Mouse (Mus musculus): Measurements from ENCODE around the gene Pappa2. TPM values are rescaled to one million over a fixed set of nuclear protein-coding genes. Genes with fewer than 3 reads are reported as not detected.

Pappa2 gene
- polyA plus RNA-seq, 1 experiment from 2014 or later = 1.3 TPM

DNA sequence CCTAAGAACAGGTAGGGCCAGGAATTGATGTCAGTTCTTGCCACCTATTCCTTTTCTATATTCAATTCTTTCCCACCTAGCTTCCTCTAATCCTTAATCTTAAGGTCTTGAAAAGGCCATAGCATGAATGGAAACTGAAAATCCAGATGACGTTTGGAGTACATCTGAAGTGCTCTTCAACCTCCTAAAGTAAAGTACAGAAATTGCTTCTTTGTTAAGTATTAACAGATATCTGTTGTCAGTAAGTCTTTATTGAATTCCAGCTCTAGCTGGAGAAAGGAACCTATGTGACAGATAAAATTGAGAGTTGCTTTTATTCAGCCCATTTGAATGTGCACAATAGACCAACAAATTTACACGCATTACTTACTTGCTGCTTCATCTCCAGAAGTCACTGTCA is 280.1 kb downstream of the Pappa2 start:
- H3K4me1 ChIP-seq (replicated peaks; ENCODE audit: control insufficient read depth, insufficient read depth, low read length) = no peaks in the 10 kb centered on the region
- H3K4me3 ChIP-seq (replicated peaks; ENCODE audit: low read length) = no peak overlapping the region
- H3K27ac ChIP-seq (ENCODE audit: low read length) = no peak overlapping the region
- 72% methylated on average over 2 of the region's 2 CpGs for WGBS
- no peaks in the 10 kb centered on the region for H3K9me3 ChIP-seq (ENCODE audit: control insufficient read depth, low read length)
- no peak for ATAC-seq
- H3K4me2 ChIP-seq (ENCODE audit: low read length) = no peak overlapping the region
- no peaks in the 10 kb centered on the region for H3K36me3 ChIP-seq (ENCODE audit: control insufficient read depth, insufficient read depth)
- H3K27me3 ChIP-seq (replicated peaks; ENCODE audit: control insufficient read depth, insufficient read depth, low read length) = no peaks in the 10 kb centered on the region
- H3K9ac ChIP-seq (replicated peaks; ENCODE audit: low read depth, low read length) = no peak overlapping the region

DNA sequence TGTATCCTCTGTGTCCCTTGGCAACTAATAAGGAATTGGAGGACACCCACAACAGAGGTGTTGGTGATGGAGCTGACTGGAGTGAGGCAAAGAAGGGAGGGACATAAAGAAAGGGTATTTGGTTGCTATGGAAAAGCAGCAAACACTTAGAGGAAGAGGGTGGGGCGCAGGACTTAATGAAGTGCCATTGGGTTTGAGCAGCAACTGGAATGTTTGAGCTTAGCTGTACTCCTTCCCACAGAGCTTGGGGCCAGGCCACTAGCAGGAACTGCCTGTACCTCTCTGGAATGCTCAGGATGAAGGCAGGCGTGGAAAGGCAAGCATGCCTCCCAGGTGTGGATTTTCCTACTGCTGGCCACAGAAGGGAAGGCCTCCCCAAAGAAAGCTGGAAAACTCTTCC is 281.0 kb downstream of the Pappa2 start:
- no peak for ATAC-seq
- no peaks in the 10 kb centered on the region for H3K9me3 ChIP-seq (ENCODE audit: control insufficient read depth, low read length)
- no peaks in the 10 kb centered on the region for H3K36me3 ChIP-seq (ENCODE audit: control insufficient read depth, insufficient read depth)
- no peak overlapping the region for H3K27ac ChIP-seq (ENCODE audit: low read length)
- H3K4me2 ChIP-seq (ENCODE audit: low read length) = no peak overlapping the region
- H3K4me3 ChIP-seq (replicated peaks; ENCODE audit: low read length) = no peak overlapping the region
- 89% methylated on average over 2 of the region's 2 CpGs for WGBS
- H3K27me3 ChIP-seq (replicated peaks; ENCODE audit: control insufficient read depth, insufficient read depth, low read length) = no peaks in the 10 kb centered on the region
- no peak overlapping the region for H3K9ac ChIP-seq (replicated peaks; ENCODE audit: low read depth, low read length)
- no peaks in the 10 kb centered on the region for H3K4me1 ChIP-seq (replicated peaks; ENCODE audit: control insufficient read depth, insufficient read depth, low read length)

DNA sequence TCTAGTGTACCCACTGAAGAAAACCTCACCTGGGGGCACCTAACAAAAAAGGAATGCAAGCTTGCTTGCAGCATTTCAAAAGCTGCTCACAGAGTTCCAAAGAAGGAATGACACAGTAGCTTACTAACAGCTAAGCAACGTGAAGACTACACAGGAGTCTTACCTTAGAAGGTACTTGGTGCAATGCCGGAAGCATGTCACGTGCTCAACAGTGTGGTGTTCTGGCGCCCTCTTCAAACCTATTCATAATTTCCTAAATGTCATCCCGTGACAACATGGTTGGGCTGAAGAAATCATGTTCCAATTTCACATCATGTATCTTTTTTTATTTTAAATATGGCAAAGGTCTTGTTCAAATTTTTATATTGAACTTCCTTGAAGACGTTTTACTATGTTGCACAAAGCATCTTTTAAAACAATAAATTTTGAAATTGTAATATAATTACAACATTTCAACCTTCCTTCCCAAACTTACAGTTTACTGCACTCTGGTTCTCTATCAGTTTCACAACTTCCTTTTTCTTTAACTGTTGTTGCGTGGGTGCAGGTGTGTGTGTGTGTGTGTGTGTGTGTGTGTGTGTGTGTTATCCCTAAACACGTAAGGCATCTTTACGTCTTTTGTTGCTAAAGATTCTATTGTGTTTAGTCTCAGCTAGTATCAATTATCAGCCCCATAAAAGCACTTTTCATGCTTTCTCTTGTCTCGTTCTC is 282.3 kb downstream of the Pappa2 start:
- no peaks in the 10 kb centered on the region for H3K36me3 ChIP-seq (ENCODE audit: control insufficient read depth, insufficient read depth)
- ATAC-seq = no peak
- no peak overlapping the region for H3K27ac ChIP-seq (ENCODE audit: low read length)
- H3K4me3 ChIP-seq (replicated peaks; ENCODE audit: low read length) = no peak overlapping the region
- 85% methylated on average over 10 of the region's 10 CpGs for WGBS
- no peaks in the 10 kb centered on the region for H3K9me3 ChIP-seq (ENCODE audit: control insufficient read depth, low read length)
- H3K4me2 ChIP-seq (ENCODE audit: low read length) = no peak overlapping the region
- no peaks in the 10 kb centered on the region for H3K27me3 ChIP-seq (replicated peaks; ENCODE audit: control insufficient read depth, insufficient read depth, low read length)
- H3K4me1 ChIP-seq (replicated peaks; ENCODE audit: control insufficient read depth, insufficient read depth, low read length) = no peaks in the 10 kb centered on the region
- no peak overlapping the region for H3K9ac ChIP-seq (replicated peaks; ENCODE audit: low read depth, low read length)

DNA sequence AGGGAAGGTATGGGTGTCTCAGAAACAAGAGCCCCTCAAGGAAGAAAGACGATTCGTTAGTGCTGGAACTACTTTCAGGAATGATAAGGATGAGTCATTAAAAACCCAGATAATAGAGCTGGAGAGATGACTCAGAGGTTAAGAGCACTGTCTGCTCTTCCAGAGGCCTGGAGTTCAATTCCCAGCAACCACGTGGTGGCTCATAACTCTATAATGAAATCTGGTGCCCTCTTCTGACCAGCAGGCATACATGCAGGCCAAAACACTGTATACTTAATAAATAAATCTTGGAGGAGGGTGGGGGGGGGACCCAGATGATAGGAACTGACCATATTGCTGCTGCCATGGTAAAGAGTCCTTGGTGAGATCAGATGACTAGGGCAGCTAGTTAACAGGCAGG is 282.9 kb downstream of the Pappa2 start:
- no peaks in the 10 kb centered on the region for H3K9me3 ChIP-seq (ENCODE audit: control insufficient read depth, low read length)
- no peaks in the 10 kb centered on the region for H3K27me3 ChIP-seq (replicated peaks; ENCODE audit: control insufficient read depth, insufficient read depth, low read length)
- WGBS = 67% methylated on average over 3 of the region's 3 CpGs
- H3K4me1 ChIP-seq (replicated peaks; ENCODE audit: control insufficient read depth, insufficient read depth, low read length) = no peaks in the 10 kb centered on the region
- H3K4me2 ChIP-seq (ENCODE audit: low read length) = no peak overlapping the region
- ATAC-seq = no peak
- no peaks in the 10 kb centered on the region for H3K36me3 ChIP-seq (ENCODE audit: control insufficient read depth, insufficient read depth)
- no peak overlapping the region for H3K9ac ChIP-seq (replicated peaks; ENCODE audit: low read depth, low read length)
- H3K27ac ChIP-seq (ENCODE audit: low read length) = no peak overlapping the region
- no peak overlapping the region for H3K4me3 ChIP-seq (replicated peaks; ENCODE audit: low read length)

DNA sequence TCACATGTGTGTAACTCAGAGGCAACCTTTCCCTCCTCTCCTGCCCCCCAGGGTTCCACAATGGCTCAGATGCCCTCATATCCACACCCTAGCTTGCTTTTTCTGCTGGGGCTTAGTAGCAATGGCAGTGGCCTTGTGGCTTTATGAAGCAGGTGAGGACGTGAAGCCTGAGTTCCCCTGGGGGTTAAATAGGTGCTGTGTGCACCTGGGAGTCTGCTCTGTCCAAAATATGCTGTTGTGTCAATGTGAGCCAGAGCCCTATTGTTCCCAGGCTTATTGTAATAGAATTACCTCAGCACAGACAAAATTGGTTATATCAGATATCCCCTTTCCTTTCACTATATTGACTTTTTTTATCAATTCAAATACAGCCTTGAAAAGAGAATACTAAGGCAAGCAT is 292.6 kb downstream of the Pappa2 start:
- H3K9me3 ChIP-seq (ENCODE audit: control insufficient read depth, low read length) = no peaks in the 10 kb centered on the region
- WGBS = 72% methylated on average over 1 of the region's 1 CpGs
- no peaks in the 10 kb centered on the region for H3K4me1 ChIP-seq (replicated peaks; ENCODE audit: control insufficient read depth, insufficient read depth, low read length)
- no peaks in the 10 kb centered on the region for H3K27me3 ChIP-seq (replicated peaks; ENCODE audit: control insufficient read depth, insufficient read depth, low read length)
- H3K36me3 ChIP-seq (ENCODE audit: control insufficient read depth, insufficient read depth) = peaks cover 25% of the 10 kb centered on the region
- ATAC-seq = no peak
- H3K27ac ChIP-seq (ENCODE audit: low read length) = no peak overlapping the region
- H3K9ac ChIP-seq (replicated peaks; ENCODE audit: low read depth, low read length) = no peak overlapping the region
- no peak overlapping the region for H3K4me3 ChIP-seq (replicated peaks; ENCODE audit: low read length)
- no peak overlapping the region for H3K4me2 ChIP-seq (ENCODE audit: low read length)

DNA sequence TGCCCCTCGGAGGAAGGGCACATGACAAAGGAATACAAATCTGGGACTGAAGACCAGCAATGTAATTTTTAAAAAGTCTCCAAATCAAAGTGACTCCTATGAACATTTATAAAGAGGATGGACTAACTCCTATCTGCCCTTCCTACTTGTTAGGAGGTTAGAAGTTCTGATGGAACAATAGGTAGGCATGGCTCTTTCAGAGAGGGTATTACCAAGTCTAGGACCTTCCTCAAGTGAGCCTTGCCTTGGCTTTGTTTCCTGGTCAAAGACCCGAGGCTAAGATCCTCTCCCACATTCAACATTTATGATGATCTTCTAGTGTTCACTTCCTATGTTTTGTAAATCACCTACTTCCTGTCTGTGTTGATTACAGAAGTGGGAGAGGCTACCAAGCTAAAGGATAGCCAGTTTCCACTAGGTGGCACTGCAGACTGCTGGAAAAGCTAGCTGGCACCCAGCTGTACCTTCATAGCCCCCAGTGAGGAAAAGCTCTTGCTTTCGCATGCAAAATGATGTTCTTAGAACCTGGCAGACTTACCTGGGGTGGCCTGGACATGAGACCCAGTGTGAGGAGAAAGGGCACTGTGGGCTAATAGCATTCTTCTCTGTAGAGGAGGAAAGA is 310.2 kb downstream of the Pappa2 start:
- Histone ChIP-seq H3K9me3 (ENCODE audit: control insufficient read depth, low read length) (no peaks in the 10 kb centered on the region), H3K27me3 (replicated peaks; ENCODE audit: control insufficient read depth, insufficient read depth, low read length) (no peaks in the 10 kb centered on the region), H3K4me1 (replicated peaks; ENCODE audit: control insufficient read depth, insufficient read depth, low read length) (no peaks in the 10 kb centered on the region), H3K9ac (replicated peaks; ENCODE audit: low read depth, low read length) (no peak overlapping the region), H3K36me3 (ENCODE audit: control insufficient read depth, insufficient read depth) (peaks cover 28% of the 10 kb centered on the region), H3K27ac (ENCODE audit: low read length) (no peak overlapping the region), H3K4me3 (replicated peaks; ENCODE audit: low read length) (no peak overlapping the region), H3K4me2 (ENCODE audit: low read length) (no peak overlapping the region)
- ATAC-seq = peak; percentile 91
- WGBS = 47% methylated on average over 3 of the region's 3 CpGs

DNA sequence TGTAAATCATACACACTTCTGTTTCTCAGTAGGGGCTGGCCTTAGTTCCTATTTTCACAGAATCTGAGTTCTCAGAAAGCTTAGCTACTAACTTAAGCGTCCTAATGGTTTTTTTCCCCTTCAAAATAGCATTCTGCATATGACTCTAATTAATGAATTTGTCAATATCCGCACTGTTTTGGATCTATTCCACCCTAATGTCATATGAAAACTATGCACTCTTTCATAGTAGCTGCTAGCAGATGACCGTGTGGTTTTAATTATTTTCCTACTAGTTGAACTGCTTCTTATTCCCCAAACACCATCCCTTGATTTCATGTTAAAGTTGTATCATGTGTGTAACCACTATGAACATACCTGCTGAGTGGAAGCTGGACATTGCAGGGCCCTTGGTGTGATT is 314.3 kb downstream of the Pappa2 start:
- no peak for ATAC-seq
- H3K9me3 ChIP-seq (ENCODE audit: control insufficient read depth, low read length) = no peaks in the 10 kb centered on the region
- H3K27ac ChIP-seq (ENCODE audit: low read length) = no peak overlapping the region
- no peaks in the 10 kb centered on the region for H3K4me1 ChIP-seq (replicated peaks; ENCODE audit: control insufficient read depth, insufficient read depth, low read length)
- H3K27me3 ChIP-seq (replicated peaks; ENCODE audit: control insufficient read depth, insufficient read depth, low read length) = no peaks in the 10 kb centered on the region
- no peak overlapping the region for H3K9ac ChIP-seq (replicated peaks; ENCODE audit: low read depth, low read length)
- H3K36me3 ChIP-seq (ENCODE audit: control insufficient read depth, insufficient read depth) = peaks cover 22% of the 10 kb centered on the region; the same call in 1 of the 2 replicates
- 85% methylated on average over 3 of the region's 3 CpGs for WGBS
- H3K4me3 ChIP-seq (replicated peaks; ENCODE audit: low read length) = no peak overlapping the region
- H3K4me2 ChIP-seq (ENCODE audit: low read length) = no peak overlapping the region

All from forebrain, embryonic 16.5 days (tissue).